Mouse (Mus musculus) thymus, postnatal 4 days (tissue): Measurements from ENCODE around the gene Prrc2b.

Experiments used
- DNase-seq: peaks from one replicate; pipeline ENCODE4 v3.0.0; 2021

The Prrc2b gene

GRCm38 (mm10) chr2:32189060-32189681 lies 38.3 kb downstream of the Prrc2b start:
- no peak for DNase-seq

- DNase-seq = no peak
Observed at GRCm38 (mm10) chr2:32190620-32191019, 39.7 kb downstream of the Prrc2b start.

GRCm38 (mm10) chr2:32191872-32192507 lies 41.1 kb downstream of the Prrc2b start:
- DNase-seq = peak; percentile 92

- no peak for DNase-seq
Observed at GRCm38 (mm10) chr2:32198977-32199376, 48.1 kb downstream of the Prrc2b start.

GRCm38 (mm10) chr2:32200033-32200432 lies 49.2 kb downstream of the Prrc2b start:
- DNase-seq = no peak

- no peak for DNase-seq
Observed at GRCm38 (mm10) chr2:32200712-32201111, 49.8 kb downstream of the Prrc2b start.

GRCm38 (mm10) chr2:32201527-32201926 lies 50.6 kb downstream of the Prrc2b start:
- DNase-seq = no peak

- DNase-seq = no peak
Observed at GRCm38 (mm10) chr2:32203853-32204252, 53.0 kb downstream of the Prrc2b start.

GRCm38 (mm10) chr2:32207682-32208081 lies 56.8 kb downstream of the Prrc2b start:
- DNase-seq = no peak

- DNase-seq = no peak
Observed at GRCm38 (mm10) chr2:32211689-32212088, 60.8 kb downstream of the Prrc2b start.

GRCm38 (mm10) chr2:32213000-32213399 lies 62.1 kb downstream of the Prrc2b start:
- DNase-seq = no peak

GRCm38 (mm10) chr2:32215576-32215975 lies 64.7 kb downstream of the Prrc2b start:
- DNase-seq = no peak

GRCm38 (mm10) chr2:32216506-32216905 lies 65.6 kb downstream of the Prrc2b start:
- DNase-seq = no peak

- no peak for DNase-seq
Observed at GRCm38 (mm10) chr2:32217656-32218055, 66.8 kb downstream of the Prrc2b start.

- no peak for DNase-seq
Observed at GRCm38 (mm10) chr2:32218113-32218512, 67.2 kb downstream of the Prrc2b start.

GRCm38 (mm10) chr2:32218541-32219334 lies 67.9 kb downstream of the Prrc2b start:
- no peak for DNase-seq

GRCm38 (mm10) chr2:32219501-32219900 lies 68.6 kb downstream of the Prrc2b start:
- DNase-seq = no peak

- no peak for DNase-seq
Observed at GRCm38 (mm10) chr2:32220021-32220420, 69.1 kb downstream of the Prrc2b start.

GRCm38 (mm10) chr2:32220969-32221368 lies 70.1 kb downstream of the Prrc2b start:
- DNase-seq = no peak

GRCm38 (mm10) chr2:32221577-32221976 lies 70.7 kb downstream of the Prrc2b start:
- no peak for DNase-seq

GRCm38 (mm10) chr2:32222057-32222456 lies 71.2 kb downstream of the Prrc2b start:
- no peak for DNase-seq

GRCm38 (mm10) chr2:32235433-32235832 lies 84.6 kb downstream of the Prrc2b start:
- DNase-seq = no peak

- DNase-seq = peak; percentile 92
Observed at GRCm38 (mm10) chr2:32235886-32236759, 85.2 kb downstream of the Prrc2b start, which contains the start of gene Pomt1. Gene Pomt1 (plus strand): TSS chr2:32236590.
